Mouse (Mus musculus): ENCODE measurements at regions not wholly inside any gene's neighbourhood (a gene's known extent, or its start where the extent isn't known, plus 50 kb on each side); places are given as distances from the start of the nearest gene placed in this dataset.

DNA sequence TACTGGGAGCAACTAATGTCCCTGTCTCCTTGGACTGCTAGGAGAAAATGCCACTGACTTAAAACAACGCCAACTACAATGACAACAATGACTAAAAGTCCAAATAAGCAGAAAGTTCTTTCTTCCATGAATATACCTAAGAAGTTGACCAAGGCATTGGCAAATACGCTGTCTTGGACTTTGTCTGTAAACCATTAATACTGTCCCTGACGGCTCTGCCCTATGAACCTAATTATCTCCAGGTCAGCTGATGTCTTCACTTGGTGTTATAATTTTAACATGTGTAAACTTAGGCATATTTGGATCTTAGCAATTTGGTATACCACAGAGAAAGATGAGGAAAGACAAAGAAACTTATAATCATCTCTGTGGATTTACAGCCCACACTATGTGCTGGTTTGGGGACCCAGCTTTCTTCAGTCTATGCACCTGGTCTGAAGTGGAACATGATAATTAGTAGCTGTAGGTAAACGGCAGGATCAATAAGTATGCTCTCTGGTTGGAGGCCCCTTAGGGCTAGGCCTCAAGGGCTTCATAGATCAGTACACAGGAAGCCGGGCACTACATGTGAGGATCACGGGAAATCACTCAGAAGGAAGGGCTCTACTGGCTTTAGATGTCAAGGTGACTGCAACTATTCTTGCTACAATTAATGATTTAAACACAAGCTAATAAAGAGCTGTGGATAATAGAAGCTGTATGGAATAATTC is 380.3 kb upstream of the Adgrl2 start:
- DNase-seq (ENCODE audit: low spot score in 2 of 2), result no peak

DNA sequence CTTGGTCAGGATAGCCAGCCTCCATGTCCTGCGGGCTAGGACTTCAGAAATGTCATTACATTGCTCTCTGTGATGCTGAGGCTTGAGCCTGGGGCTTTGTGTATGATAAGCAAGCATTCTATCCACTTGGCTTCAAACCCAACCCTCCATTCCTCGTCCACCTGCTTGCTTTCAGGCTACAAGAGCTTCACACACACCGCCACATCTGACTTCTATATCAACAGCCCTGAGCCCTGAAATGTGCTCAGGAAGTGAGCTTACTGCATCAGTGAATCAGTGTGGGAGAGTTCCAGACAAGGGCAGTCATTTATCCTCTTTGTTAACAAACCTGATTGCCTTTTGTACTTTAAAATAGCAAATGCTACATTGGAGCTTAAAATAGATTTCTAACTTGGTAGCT is 377.5 kb upstream of the Adgrl2 start:
- no peak for DNase-seq (ENCODE audit: low spot score in 2 of 2)

DNA sequence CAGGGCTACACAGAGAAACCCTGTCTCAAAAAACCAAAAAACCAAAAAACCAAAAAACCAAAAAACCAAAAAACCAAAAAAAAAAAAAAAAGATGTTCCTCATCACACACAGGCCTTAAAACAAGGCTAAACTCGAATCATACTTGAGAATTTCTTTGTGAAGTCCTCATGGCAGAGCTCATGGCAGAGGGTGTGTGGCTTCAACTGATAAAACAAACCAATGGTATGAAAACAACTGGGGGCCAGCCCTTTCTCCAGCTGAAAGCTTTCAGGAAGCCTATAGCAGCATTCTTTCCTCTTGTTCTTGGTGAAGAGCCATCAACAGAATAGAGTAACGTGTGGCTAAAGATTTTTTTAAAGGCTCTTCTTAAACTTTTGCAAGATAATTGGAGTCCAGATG is 369.8 kb upstream of the Adgrl2 start:
- DNase-seq (ENCODE audit: low spot score in 2 of 2), result no peak

DNA sequence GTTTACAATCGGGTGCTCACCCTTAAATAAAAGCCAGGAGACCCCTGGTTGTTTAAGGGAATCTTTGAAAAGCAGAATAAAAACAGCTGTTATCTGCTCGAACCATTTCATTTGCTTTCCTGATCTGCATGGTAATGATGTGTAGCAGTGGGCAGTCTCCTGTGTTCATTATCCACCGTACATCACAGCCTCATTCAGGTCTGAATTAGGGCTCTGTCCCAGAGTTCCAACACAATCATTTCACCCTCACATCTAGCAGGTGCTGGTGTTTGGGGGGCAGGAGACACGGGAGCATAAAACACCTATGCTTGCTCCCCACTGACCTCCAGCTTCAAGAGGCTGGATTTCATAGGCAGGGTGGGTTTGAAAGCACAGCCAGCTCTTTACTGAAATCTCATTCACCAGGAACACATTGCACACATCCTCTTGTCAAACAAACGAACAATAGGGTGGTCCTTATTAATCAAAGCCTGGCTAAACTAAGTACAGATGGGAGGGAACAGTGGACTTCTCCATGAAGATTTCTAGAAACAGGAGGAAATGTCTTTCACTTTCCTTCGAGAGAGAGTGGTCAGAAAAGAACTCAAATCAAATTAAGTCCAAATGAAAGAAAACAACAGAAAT is 368.3 kb upstream of the Adgrl2 start:
- no peak for DNase-seq (ENCODE audit: low spot score in 2 of 2)

- no peak for DNase-seq (ENCODE audit: low spot score in 2 of 2)
These were observed 367.7 kb upstream of the Adgrl2 start for GRCm38 (mm10) chr3:149357903-149358569.

- DNase-seq (ENCODE audit: low spot score in 2 of 2), result no peak
These were observed 366.8 kb upstream of the Adgrl2 start for GRCm38 (mm10) chr3:149357121-149357520.

- no peak for DNase-seq (ENCODE audit: low spot score in 2 of 2)
These were observed 365.0 kb upstream of the Adgrl2 start for GRCm38 (mm10) chr3:149355362-149355761.

- no peak for DNase-seq (ENCODE audit: low spot score in 2 of 2)
These were observed 363.6 kb upstream of the Adgrl2 start for GRCm38 (mm10) chr3:149353958-149354357.

GRCm38 (mm10) chr3:149352546-149352945 is 362.2 kb upstream of the Adgrl2 start:
- DNase-seq (ENCODE audit: low spot score in 2 of 2), result no peak

- no peak for DNase-seq (ENCODE audit: low spot score in 2 of 2)
These were observed 359.4 kb upstream of the Adgrl2 start for GRCm38 (mm10) chr3:149349731-149350130.

- no peak for DNase-seq (ENCODE audit: low spot score in 2 of 2)
These were observed 358.9 kb upstream of the Adgrl2 start for GRCm38 (mm10) chr3:149349211-149349697.

- no peak for DNase-seq (ENCODE audit: low spot score in 2 of 2)
These were observed 358.2 kb upstream of the Adgrl2 start for GRCm38 (mm10) chr3:149348459-149348971.

- DNase-seq (ENCODE audit: low spot score in 2 of 2), result no peak
These were observed 357.1 kb upstream of the Adgrl2 start for GRCm38 (mm10) chr3:149347241-149347992.

GRCm38 (mm10) chr3:149342511-149342910 is 352.2 kb upstream of the Adgrl2 start:
- no peak for DNase-seq (ENCODE audit: low spot score in 2 of 2)

- DNase-seq (ENCODE audit: low spot score in 2 of 2), result no peak
These were observed 349.0 kb upstream of the Adgrl2 start for GRCm38 (mm10) chr3:149339374-149339753.

DNA sequence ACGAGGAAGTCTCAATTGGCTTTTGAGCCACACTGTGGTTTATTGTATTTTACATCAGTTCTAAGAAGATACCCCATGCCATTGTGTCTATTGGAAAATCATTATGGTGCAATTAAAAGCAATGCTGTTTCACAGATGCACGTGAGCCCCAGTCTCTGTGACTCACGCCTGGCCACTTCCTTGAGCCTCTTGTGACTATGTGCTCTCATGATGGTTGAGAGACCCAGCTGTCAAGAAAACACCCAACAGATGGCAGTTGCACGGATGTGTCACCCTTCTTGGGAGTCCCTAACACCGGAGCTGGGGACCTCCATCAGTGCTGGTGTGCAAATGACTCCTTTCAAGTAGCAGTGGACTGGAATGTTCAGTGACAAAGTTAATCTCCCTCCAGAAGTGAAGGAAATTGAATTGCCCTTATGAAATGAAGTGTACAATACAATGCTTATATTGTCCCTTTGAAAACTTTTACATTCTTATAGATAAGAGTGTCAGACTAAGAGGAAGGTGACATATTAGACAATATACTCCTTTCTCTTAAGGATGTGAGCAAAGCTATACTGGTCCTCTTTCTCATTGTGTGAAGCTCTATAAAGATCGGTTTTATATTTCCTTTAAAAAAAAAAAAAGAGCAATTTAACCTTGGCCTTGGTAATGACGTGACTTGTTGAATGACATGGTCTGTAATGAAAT is 348.5 kb upstream of the Adgrl2 start:
- DNase-seq (ENCODE audit: low spot score in 2 of 2), result no peak

DNA sequence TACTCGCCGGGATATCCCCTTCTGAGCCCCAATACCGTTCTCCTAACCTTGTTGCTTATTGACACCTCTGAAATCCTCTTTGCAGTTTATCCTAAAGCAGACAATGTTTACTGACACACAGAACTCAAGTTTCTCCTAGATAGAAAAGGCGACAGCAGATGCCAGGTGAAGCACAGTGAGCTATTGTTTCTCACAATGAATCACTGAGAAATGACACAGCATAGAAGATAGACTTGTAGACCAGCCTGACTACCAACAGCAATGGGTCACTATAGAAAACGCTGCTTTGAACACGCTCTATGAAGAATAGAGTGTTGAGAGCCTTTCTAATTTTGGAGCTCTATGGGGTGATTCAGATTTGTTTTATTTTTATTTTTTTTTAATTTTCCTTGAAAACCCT is 344.9 kb upstream of the Adgrl2 start:
- no peak for DNase-seq (ENCODE audit: low spot score in 2 of 2)

- DNase-seq (ENCODE audit: low spot score in 2 of 2), result no peak
These were observed 343.3 kb upstream of the Adgrl2 start for GRCm38 (mm10) chr3:149333607-149334006.

- no peak for DNase-seq (ENCODE audit: low spot score in 2 of 2)
These were observed 342.8 kb upstream of the Adgrl2 start for GRCm38 (mm10) chr3:149333131-149333530.

DNA sequence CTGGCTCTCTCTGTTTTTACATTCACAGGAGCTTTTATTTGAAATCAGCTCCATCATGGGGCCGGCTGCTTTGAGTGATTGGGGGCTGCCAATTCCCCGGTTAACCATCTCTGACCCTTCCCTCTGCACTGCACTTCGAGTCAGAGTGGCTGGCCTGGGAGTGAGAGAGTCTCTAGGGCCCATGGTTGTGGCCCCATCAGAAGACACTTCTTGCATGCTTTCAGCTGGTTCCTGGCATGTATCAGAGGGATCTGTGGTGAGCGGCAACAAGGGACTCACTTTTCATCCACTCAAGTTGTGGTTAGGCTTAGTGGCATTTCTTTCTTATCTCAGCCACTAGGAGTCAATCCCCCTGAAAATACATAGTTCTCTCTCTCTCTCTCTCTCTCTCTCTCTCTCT is 341.8 kb upstream of the Adgrl2 start:
- DNase-seq (ENCODE audit: low spot score in 2 of 2), result no peak
